Mouse (Mus musculus) heart, adult 2 months (tissue): ENCODE data around the gene Necap1.

Experiments
- CTCF ChIP-seq: fragments of 200-600 bp; IDR thresholded peaks from 2 replicates; pipeline ENCODE4 v1.8.1; 2022; ENCODE audit warnings: antibody characterized with exemption, mild to moderate bottlenecking, moderate library complexity
- POLR2A ChIP-seq: fragments of 200-500 bp; IDR thresholded peaks from 2 replicates; pipeline ENCODE4 v1.6.1; 2011; ENCODE audit warnings: mild to moderate bottlenecking, low read depth, low read length, control low read depth; ENCODE audit not compliant: insufficient read depth

DNA sequence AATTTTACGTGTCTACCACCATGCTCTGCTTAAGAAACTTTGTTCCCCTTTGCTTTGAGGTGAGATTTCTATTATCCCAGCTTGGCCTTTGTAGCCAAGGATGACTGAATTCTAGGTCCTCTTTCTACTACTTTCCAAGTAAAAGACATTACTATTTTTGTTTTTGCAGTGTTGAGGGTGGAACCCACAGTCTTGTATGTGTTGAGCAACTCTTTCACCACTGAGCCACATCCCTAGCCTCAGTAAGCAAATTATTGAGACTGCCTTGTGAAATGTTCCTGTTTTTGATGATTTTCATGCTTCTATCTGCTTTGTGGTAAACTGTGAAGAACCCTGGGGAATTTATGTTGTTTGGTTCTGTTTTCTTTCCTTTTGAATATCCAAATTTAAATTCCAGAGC lies 11.4 kb upstream of the Necap1 start:
- TF ChIP-seq POLR2A (no peak), CTCF (no peak)
